Mouse (Mus musculus) urinary bladder, postnatal 36 days (tissue): ENCODE data around the gene Boc.

Experiments
- DNase-seq, 2 experiments: peaks; one replicate each; pipeline ENCODE4 v3.0.0; 2022; ENCODE audit warnings: low spot score in 2 of 2, mixed read lengths in 1 of 2

Boc gene

DNA sequence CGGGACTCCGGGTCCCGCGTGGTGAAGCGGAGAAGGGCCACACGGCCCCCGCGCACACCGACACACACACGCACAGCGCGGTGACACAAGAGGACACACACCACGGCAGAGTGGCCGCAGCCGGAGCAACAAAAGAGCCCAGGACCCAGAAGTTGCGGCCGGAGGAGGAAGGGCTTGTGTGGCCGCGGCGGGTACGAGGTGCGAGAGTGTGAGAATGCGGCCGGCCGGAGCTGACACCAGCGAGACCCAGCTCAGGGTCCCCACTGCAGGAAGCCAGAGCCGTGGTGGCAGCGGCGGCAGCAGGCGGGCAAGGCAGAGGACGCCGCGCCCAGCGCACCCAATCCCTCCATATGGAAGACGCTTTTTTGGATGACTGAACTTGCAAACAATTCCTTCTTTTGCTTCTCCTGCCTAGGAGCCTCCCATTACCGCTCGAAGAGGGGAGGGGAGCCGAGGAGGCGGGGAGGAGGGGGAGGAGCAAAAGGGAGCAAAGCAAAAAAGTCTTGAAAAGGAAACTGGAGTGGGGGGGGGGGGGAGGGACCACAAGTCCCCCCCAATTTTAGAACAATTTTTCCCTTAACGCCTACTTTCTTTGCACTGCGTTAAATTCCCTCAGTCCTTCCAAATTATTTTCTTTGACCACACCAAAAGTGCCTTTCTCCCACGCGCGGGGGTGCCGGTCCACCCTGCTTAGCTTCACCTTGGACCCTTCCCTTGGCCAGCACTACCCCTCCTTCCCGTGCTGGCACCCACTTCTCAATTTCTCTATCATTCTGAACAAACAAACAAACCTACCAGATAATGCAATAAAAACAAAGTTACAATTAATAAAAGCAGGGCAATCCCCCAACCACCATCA lies at the start of gene Boc:
Boc (minus strand) TSS at position 427 of the 859 bp plus-strand sequence.
- DNase-seq = peak; percentile 67 to 76

DNA sequence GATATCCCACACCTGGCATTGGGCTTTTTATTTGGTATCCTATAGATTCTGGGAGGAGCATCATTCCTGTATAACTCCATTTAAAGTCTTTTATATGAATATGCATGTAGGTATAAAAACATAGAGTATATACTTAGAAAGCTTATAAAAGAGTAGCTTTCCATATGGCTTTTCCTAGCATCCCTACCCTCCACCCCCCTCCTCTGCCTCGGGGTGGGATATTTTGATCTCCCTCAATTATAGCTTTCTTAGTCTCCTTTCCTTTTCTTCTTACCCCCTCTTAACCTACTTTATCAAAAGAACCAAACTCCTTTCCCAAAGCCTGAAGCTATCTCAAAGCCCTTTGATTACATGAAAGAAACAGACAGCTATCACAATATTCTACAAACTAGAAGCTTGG lies 47.9 kb upstream of the Boc start:
- no peak for DNase-seq

DNA sequence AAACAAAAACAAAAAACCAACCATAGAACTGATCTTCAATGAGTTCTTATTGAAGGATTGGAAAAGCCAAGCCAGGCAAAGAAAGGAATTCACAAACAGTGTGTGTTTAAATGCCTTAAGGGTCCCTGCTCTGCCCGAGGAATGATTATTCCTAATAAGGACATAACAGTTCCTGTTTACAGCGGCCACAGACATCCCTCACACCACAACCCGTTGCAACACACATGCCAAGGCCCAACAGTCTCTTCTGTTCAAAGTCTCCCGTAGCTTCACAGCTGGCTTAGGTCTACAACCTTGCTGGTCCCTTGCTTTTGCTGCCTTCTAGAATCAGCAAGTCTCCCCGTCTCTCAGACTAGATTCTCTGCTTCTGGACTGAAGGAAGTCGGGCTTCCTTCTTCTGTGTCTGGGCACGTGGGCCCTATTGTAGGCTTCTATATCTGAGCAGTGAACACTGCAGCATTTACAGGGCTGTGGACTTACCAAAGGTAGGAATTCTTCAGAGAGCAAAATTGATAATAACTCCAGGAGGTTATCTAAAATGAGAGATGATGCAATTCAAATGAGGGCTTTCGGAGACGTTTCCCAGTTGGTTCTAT lies 45.4 kb upstream of the Boc start:
- no peak for DNase-seq

DNA sequence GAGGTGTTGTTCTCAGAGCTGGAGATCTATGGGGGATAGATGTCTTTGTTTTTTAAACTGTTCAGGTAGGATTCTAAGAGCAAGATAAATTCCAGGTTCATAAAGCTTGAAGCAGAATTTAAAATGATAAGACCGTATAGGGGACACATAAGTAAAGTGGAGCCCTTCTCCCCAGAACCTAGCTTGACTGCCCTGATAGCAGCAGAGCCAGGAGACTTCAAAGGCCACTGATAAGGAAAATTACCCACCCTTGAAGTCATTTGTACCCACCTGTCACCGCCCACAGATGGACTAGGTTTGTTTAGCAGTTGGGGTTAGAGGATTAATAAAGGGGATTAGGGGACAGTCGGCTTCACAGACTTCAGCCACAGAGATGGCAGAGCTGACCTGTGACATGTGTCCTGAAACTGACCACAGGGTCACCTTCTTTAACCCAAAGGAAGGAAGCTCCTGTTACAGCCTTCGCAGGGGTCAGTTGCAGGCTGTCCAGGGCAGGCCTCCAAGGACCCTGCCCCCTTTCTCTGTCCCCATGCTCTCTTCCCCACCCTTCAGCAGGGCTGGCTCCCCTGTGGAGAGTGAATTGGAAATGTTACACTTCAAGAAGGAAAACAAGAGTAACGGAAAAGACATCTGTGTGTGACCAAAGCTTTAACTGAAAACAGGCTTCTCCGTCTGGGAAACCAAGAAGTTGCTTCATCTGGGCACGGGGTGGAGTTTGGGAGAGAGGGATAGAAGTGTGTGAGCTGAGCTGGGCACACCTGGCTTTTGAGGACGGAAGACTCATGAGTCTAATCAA lies 43.5 kb upstream of the Boc start:
- no peak for DNase-seq

DNA sequence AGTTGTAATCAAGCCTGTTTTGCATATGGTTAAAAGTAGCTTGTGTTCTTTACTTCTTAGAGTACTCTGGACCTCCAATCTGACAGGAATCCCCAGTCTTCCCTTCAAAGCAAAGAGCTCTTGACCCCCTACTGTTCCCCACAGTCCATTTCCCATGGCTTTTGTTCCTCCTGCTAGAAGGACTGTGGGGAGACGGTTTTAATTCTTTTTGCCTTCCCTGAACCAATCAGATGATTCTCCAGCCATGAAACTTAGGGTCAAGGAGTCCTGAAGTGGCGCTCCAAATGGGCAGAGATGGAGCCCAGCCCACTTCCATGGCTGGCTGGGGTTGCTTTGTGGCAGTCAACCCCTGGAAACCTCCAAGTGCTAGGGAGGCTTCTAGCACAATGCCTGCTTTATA lies 42.5 kb upstream of the Boc start:
- no peak for DNase-seq

DNA sequence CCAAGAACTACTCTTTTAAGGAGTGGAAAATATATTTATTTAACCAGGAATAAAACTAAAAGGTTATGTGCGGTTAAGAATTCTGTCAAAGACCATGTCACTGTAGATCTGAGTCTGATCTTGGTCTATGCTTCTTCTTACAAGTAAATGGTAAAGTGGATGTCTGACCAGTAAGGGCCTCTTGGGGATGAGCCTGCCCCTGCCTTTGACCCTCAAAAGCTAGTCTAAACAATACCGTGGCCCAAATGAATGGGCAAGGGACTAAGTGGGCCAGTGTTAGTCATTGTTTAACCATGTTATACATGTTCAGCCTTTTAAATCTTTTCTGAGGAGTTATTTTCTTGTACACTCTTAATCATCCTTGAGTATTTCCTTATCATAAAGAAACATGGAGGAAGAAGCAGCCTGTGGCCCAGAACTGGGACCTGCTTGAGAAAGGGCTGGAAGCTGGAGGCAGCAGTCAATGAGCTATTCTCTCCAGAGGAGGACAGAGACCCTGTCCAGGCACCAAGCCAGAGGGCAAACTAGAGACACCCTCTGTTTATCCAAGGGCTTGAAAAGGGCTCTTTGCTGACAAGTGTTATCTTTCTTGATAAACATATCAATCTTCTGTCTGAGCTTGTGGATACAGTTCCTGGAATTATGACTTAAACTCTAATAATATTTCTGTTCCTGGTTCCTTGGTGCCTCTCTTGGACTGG lies 38.6 kb upstream of the Boc start:
- DNase-seq = no peak

DNA sequence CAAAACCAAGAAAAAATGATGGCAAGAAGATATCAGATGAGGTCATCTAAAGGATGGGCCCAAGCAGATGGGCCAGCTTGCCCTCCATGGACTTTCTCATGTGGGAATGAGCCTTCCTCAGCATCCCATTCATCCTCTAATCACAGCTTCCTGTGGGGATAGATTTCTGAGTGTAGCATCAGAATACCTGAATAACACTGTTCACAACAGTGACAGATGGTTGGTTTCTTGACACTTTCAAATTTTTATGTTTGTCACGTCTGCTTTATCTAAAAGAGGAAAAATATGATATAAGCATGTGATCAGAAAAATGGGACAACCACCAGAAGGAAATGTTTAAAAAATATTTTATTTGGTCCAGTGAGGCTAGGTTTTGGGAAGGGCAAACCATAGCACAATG lies 30.8 kb upstream of the Boc start:
- no peak for DNase-seq

DNA sequence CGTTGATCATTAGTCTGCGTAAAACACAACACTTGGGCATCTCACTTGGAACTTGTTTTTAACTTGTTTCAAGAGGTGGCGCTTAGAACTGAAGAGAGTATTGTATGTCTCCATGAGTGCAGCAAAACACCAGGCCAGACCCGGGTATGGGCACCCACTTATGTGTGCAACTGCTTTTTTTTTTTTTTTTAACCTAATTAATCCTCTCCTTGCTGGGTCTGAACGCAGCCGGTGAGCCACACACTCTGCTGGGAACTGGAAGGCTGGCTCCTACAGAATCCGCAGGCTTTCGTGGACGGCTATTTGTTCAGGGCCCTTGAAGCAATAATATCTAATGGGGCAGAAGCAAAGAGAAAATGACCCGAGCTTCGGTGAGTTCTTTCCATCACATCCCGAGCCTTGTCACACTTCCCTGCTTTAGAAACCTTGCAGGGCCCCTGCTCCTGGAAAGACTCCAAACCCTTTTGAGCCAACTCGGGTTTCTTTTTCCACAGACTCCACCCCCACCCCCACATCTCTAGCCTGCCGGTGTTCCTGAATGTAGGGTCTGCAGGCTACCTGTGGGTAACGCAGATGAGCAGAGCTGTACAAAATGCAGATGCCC lies 20.8 kb upstream of the Boc start:
- no peak for DNase-seq

DNA sequence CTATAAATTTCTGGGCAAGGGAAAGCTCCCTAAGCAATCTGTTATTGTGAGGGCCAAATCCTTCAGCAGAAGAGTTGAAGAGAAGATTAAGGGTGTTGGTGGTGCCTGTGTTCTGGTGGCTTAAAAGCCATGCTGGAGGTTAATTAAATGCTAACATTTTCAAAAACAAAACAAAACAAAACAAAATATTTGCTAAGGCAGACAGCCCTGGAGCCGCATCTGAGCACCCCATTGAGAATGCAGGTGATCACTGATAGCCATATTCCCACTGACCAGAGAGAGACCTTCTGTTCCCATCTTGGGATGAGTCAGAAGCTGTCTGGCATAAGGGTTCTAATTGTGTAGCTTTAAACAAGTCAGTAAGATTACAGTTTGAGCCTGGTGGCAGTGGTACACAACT lies 19.9 kb upstream of the Boc start:
- no peak for DNase-seq

DNA sequence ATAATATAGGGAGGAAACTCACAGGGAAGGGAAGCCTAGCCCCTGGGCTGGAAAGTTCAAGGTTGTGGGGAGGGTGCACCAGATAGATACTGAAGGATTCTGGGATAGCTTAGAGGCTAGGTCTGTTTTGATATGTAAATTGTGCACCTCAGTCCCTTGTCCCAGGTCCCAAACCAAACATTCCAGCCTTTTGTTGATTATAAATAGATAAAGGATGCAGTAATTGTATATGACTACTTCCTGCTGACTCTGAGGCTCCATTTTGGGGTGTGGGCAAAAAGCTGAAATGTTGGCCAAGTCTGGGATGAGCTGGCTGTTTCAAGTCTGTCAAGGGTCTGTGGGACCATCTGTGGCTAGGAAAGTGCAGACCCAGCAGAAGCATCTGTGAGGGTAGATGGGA lies 9.4 kb upstream of the Boc start:
- no peak for DNase-seq

DNA sequence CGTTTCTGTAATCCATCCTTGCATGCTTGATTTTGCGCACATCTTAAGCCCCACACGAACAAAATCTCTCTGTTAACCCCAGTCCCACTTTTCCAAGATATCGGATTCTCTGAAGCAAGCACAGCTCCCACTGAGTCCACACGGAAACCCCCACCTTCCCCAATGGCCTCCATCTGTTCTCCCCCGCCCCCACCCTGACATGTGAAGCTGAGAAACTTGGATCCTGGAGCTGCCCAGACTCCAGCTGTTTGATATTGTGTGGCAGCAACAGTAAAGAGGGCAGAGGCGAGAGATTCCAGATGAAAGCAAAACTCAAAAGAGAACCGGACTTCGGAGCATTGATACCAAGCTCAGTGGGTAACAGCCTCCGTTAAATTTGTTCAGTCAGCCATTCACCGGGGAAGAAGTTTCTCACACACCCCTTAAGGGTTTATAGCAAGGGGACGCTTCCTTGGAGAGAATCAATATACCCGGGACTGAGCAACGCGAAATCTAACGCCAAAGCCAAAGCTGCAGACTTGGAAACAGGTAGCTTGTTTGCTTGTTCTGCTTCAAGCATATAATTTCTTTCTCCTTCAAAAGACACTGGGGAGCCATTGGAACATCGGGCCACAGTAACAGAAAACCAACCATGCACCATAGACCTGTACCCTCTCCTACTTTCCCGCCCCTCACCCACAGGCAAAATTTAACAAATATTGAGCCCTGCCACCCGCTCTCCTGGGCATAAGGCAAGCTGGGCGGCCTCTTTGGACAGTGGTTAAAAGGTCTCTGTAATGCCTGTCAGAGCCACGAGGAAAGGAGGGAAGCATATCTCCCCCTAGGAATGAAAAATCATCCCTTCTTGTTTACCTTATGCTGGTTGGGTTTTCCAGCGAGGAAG lies 6.9 kb upstream of the Boc start:
- no peak for DNase-seq

DNA sequence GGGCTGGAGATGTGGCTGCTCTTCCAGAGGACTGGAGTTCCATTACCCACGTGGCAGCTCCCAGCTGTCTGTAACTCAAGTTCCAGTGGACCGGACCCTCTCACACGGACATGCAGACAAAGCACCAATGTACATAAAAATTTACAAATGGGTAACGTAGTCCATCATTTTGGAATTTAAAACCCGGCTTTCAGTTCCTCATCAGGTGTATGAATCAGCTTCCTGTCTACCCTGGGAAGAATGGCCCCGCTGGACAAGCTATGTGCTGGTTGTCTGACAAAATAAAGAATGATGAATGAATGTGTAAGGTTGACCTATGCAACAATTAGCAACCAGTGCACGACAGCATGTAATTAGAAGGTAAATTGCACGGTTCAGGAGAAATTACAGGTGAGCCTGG lies 5.7 kb upstream of the Boc start:
- no peak for DNase-seq

DNA sequence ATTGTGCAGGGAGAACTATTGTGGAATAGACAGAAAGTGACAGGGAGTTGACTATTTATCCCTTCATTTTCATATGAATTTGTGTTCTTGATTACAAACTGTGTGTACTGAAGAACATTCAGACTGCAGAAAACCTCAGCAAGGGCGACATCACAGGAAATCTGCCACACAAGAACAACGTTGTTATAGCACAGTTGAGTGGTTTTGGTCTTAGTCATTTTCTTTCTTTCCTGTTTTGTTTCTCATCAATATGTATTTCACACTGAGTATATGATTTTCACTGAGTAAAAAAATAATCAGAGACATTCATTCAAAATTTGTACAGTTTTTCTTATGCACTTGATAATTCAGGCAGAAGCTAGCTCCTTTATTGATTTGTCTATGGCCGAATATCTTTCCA lies 3.4 kb upstream of the Boc start:
- no peak for DNase-seq

DNA sequence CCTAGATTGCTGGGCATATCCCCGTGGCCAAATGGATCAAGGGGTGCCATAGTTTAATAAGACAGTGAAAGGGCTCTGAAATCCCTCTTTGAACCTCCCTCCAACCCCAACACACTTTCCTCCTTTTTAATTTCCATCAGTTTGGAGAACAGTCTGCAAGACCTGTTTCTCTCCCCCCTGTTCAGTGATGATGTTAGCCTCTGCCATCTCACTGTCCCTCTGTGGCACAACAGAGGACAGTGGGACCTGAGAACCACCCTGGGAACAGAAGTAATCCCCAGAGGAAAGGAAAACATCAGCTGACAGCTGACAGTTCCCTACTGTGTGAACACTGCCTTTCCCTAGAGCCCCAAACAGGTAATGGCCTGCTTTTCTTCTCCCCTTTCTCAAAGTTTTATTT lies 1.5 kb upstream of the Boc start:
- no peak for DNase-seq

DNA sequence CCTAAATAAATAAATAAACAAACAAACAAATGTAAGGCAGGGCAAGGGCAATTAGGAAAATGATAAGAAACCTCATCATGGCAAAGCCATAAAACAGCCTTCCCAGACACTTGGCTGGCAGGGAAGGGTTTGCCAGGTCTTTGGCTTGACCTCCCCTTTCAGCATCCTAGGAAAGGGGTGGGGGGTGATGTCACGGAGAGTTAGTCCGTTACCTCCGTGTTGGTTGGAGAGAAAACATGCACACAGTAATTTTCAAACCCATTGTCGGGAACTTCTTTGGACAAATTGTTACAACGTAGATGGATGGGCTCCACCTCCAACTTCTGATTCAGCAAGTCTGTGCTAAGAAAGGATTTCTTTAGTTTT lies 616 bp upstream of the Boc start:
- no peak for DNase-seq

DNA sequence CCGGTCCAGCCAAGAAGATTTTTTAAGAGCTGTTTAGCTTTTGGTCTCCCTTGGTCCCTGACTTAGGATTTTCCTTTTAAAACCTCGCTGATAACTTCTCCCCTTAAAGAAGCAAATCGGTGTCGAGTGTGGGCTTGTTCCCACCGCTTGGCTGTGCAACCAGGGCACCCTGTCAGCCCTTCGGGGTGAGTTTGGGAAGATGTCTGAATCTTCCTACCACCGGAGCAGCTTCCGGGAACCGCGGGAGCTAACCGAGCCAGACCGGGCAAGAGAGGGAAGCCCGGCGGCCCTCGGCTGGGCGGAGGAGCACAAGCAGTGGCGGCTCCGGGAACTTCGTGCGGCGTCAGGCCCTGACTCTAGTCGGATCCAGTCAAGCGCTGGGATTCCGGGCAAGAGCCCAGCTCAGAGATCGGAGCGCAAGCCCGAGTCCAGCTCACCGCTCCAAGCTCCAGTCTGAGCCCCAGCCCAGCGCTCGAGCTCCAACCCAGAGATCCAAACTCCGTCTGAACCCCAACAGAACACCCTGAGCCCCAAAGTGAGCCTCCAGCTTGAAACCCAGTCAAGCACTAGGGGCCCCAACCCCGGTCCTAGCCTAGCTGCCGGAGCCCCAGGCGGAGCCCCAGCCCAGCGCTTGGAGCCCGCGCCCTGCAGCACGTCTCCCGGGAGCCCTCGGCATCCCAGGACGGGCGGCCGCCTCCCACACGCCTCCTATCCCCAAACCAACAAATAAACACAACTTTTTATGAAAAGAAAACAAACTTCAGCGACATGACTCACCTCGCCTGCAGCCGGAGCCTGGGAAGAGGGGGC lies 831 bp downstream of the Boc start:
- peak; percentile 58 to 75 for DNase-seq

DNA sequence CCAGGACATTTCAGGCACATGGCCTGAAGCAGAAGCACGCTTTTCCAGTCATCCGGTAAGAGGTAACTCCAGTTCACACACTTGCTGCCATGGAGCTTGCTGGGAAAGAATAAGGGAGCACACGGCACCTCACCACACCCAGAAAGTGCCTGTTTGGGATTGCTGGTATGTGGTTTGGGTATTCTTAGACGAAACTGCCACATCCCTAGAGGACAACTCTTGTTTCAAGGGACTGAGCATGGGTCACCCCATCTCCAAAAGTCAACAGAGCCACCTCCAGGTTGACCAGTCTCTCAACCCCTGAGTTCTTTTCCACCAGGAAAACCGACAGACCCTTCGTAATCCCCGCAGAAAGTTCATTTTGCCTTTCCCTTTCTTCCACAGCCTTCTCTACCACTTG lies 1.6 kb downstream of the Boc start:
- no peak for DNase-seq

DNA sequence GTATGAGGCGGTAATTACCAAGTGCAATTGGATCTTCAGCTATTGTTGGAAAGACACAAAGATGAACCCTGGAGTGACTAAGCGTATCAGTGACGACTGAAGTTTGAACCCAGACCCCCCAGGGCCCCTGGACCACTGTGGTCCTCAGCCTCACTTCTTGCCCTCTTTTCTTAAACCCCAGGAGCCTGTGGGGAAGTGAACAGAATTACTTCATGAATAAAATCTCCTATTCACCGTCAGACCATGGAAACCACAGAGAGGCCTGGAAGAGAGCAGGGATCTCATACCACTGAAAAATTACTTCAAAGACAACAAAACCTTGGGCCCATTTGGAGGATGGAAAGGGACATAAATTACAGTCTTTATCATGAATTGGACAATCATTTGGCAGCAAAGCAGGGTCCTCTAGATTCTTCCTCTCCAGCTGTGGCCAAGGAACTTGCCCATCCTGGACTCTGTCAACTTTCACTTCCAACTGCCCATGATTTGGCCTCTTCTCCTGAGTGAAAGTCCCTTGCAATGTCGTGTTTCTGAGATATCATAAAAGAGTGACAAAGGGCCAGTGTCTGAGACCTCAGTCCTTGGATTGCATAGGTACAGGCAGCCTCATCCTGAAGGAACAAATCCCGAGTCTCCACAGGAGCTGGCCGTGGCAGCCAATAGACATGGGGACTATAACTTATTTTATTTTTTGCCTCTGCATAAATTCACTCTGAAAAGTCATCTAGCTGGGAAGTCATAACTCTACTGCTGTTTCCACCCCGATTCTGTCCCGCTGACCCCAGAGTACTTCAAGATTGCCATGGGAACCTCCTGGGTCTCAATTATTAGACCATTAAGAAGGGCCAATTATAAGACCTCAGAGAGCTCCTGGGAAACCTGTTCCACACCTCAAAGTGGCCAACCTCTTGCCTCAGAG lies 2.6 kb downstream of the Boc start:
- DNase-seq = no peak

DNA sequence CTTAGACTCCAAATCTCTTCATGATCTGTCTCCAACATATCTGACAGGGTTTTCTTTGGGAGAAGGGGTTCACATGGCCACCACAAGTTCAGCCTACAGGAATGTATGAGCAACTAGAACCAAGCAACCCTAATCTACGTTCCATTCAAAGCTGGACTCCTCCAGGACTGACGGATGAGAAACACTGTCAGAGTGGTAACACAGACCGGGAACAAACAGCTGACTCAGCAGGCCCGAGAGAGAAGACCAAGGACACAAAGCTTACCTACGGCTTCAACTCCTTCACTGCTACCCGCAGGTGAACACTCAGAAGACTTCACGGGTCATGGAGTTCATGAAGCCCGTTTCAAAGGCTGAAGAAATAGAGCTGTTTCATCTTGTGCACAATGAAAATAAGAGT lies 4.8 kb downstream of the Boc start:
- no peak for DNase-seq
